Mouse (Mus musculus): ENCODE results near the gene Ajuba. TPM values are rescaled to one million over a fixed set of nuclear protein-coding genes. Genes with fewer than 3 reads are reported as not detected.
"Not testable (repeated sequence)": the region's sequence is repeated elsewhere in the genome, so short reads cannot be mapped to it uniquely, and the experiment has no call there.

Gene Ajuba
- polyA plus RNA-seq (2015; fragmentation: Nextera tagmentation; extraction: Ambion mirVana): 30.8 and 32.0 TPM in 2 replicates

GRCm38 (mm10) chr14:54577089-54577982, at the start of gene Ajuba:
Ajuba (minus strand) TSS chr14:54577558.
- peak; percentile 66 for ATAC-seq (ENCODE audit: insufficient read depth, low FRiP score, low read depth)
- Histone ChIP-seq H3K27ac (peak within 1 kb of the TSS; percentile 94), H3K4me1 (peaks cover 35% of the 10 kb centered on the region), H3K36me3 (no peaks in the 10 kb centered on the region), H3K27me3 (replicated peaks) (no peaks in the 10 kb centered on the region), H3K9me3 (no peaks in the 10 kb centered on the region), H3K9ac (peak within 1 kb of the TSS; percentile 56), H3K4me3 (replicated peaks) (peak within 1 kb of the TSS; percentile 74), H3K4me2 (peak within 1 kb of the TSS; percentile 85)
- whole genome bisulfite sequencing: under 1% methylated on average over 66 of the region's 66 CpGs

- Histone ChIP-seq H3K27ac (no peak overlapping the region), H3K4me1 (no peaks in the 10 kb centered on the region), H3K9ac (no peak overlapping the region), H3K36me3 (no peaks in the 10 kb centered on the region), H3K27me3 (replicated peaks) (no peaks in the 10 kb centered on the region), H3K4me3 (replicated peaks) (no peak overlapping the region), H3K9me3 (no peaks in the 10 kb centered on the region), H3K4me2 (no peak overlapping the region)
- ATAC-seq (ENCODE audit: insufficient read depth, low FRiP score, low read depth): no peak
- 61% methylated on average over 10 of the region's 10 CpGs for WGBS
These were observed 47.6 kb upstream of the Ajuba start for GRCm38 (mm10) chr14:54624976-54625375.

GRCm38 (mm10) chr14:54623334-54623733, 46.0 kb upstream of the Ajuba start:
- no peak overlapping the region for H3K9ac ChIP-seq
- no peaks in the 10 kb centered on the region for H3K27me3 ChIP-seq (replicated peaks)
- 82% methylated on average over 6 of the region's 6 CpGs for WGBS
- H3K27ac ChIP-seq: no peak overlapping the region
- no peaks in the 10 kb centered on the region for H3K4me1 ChIP-seq
- H3K4me3 ChIP-seq (replicated peaks): no peak overlapping the region
- no peaks in the 10 kb centered on the region for H3K36me3 ChIP-seq
- ATAC-seq (ENCODE audit: insufficient read depth, low FRiP score, low read depth): no peak
- H3K4me2 ChIP-seq: no peak overlapping the region
- no peaks in the 10 kb centered on the region for H3K9me3 ChIP-seq

- H3K27ac ChIP-seq: no peak within 1 kb of the TSS
- H3K4me2 ChIP-seq: no peak within 1 kb of the TSS
- H3K36me3 ChIP-seq: no peaks in the 10 kb centered on the region
- no peaks in the 10 kb centered on the region for H3K27me3 ChIP-seq (replicated peaks)
- WGBS: 91% methylated on average over 1 of the region's 1 CpGs
- no peaks in the 10 kb centered on the region for H3K9me3 ChIP-seq
- H3K4me1 ChIP-seq: no peaks in the 10 kb centered on the region; the same call in 1 of the 2 replicates
- H3K9ac ChIP-seq: no peak within 1 kb of the TSS
- ATAC-seq (ENCODE audit: insufficient read depth, low FRiP score, low read depth): no peak
- H3K4me3 ChIP-seq (replicated peaks): no peak within 1 kb of the TSS
These were observed 43.8 kb upstream of the Ajuba start, which contains the start of gene Psmb11 for GRCm38 (mm10) chr14:54621133-54621532. Psmb11 (plus strand) TSS chr14:54621433.

- Histone ChIP-seq H3K36me3 (peaks cover 8% of the 10 kb centered on the region), H3K4me2 (peak within 1 kb of the TSS; percentile 65), H3K27ac (peak within 1 kb of the TSS; percentile 53), H3K4me3 (replicated peaks) (peak within 1 kb of the TSS; percentile 90), H3K9ac (peak within 1 kb of the TSS; percentile 82), H3K4me1 (no peaks in the 10 kb centered on the region; the same call in 1 of the 2 replicates), H3K27me3 (replicated peaks) (no peaks in the 10 kb centered on the region), H3K9me3 (no peaks in the 10 kb centered on the region)
- under 1% methylated on average over 24 of the region's 25 CpGs for WGBS
- ATAC-seq (ENCODE audit: insufficient read depth, low FRiP score, low read depth): peak; percentile 91
These were observed 40.6 kb upstream of the Ajuba start, which contains the start of gene Psmb5 for GRCm38 (mm10) chr14:54617897-54618365. Psmb5 (minus strand) TSS chr14:54618022.

- no peaks in the 10 kb centered on the region for H3K27me3 ChIP-seq (replicated peaks)
- H3K4me2 ChIP-seq: peak overlapping the region; percentile 65
- peak overlapping the region; percentile 53 for H3K27ac ChIP-seq
- 1% methylated on average over 38 of the region's 38 CpGs for WGBS
- H3K9ac ChIP-seq: peak overlapping the region; percentile 82
- H3K4me1 ChIP-seq: no peaks in the 10 kb centered on the region; the same call in 1 of the 2 replicates
- H3K4me3 ChIP-seq (replicated peaks): peak overlapping the region; percentile 90
- peaks cover 12% of the 10 kb centered on the region for H3K36me3 ChIP-seq
- H3K9me3 ChIP-seq: no peaks in the 10 kb centered on the region
- peak; percentile 28; the same call in 1 of the 2 replicates for ATAC-seq (ENCODE audit: insufficient read depth, low FRiP score, low read depth)
These were observed 40.0 kb upstream of the Ajuba start for GRCm38 (mm10) chr14:54617152-54617896.

- Histone ChIP-seq H3K36me3 (peaks cover 16% of the 10 kb centered on the region), H3K4me1 (no peaks in the 10 kb centered on the region; the same call in 1 of the 2 replicates), H3K4me3 (replicated peaks) (no peak overlapping the region), H3K9ac (no peak overlapping the region), H3K27ac (no peak overlapping the region), H3K9me3 (no peaks in the 10 kb centered on the region), H3K27me3 (replicated peaks) (no peaks in the 10 kb centered on the region), H3K4me2 (0 out of 2 replicates have a peak overlapping the region, but pooled peaks have one; percentile 65)
- WGBS: 93% methylated on average over 16 of the region's 16 CpGs
- ATAC-seq (ENCODE audit: insufficient read depth, low FRiP score, low read depth): no peak
These were observed 39.0 kb upstream of the Ajuba start for GRCm38 (mm10) chr14:54616226-54616825.

GRCm38 (mm10) chr14:54614130-54614529, 36.8 kb upstream of the Ajuba start:
- 89% methylated on average over 16 of the region's 16 CpGs for WGBS
- not testable (repeated sequence) for ATAC-seq (ENCODE audit: insufficient read depth, low FRiP score, low read depth); H3K27ac ChIP-seq

GRCm38 (mm10) chr14:54610648-54611047, 33.3 kb upstream of the Ajuba start:
- ATAC-seq (ENCODE audit: insufficient read depth, low FRiP score, low read depth): no peak
- WGBS: 79% methylated on average over 6 of the region's 6 CpGs
- H3K36me3 ChIP-seq: peaks cover 16% of the 10 kb centered on the region

More at GRCm38 (mm10) chr14:54614130-54614529, 36.8 kb upstream of the Ajuba start:
- not testable (repeated sequence) for H3K4me3 ChIP-seq (replicated peaks); H3K4me2 ChIP-seq; H3K9ac ChIP-seq; H3K4me1 ChIP-seq; H3K27me3 ChIP-seq (replicated peaks); H3K9me3 ChIP-seq
- H3K36me3 ChIP-seq: peaks cover 16% of the 10 kb centered on the region

GRCm38 (mm10) chr14:54609962-54610361, 32.6 kb upstream of the Ajuba start:
- no peak overlapping the region for H3K4me2 ChIP-seq
- no peak overlapping the region for H3K9ac ChIP-seq
- no peaks in the 10 kb centered on the region for H3K4me1 ChIP-seq
- no peaks in the 10 kb centered on the region for H3K9me3 ChIP-seq
- H3K27ac ChIP-seq: no peak overlapping the region
- WGBS: 81% methylated on average over 4 of the region's 4 CpGs
- ATAC-seq (ENCODE audit: insufficient read depth, low FRiP score, low read depth): no peak
- no peaks in the 10 kb centered on the region for H3K27me3 ChIP-seq (replicated peaks)
- H3K4me3 ChIP-seq (replicated peaks): no peak overlapping the region
- peaks cover 16% of the 10 kb centered on the region for H3K36me3 ChIP-seq

More at GRCm38 (mm10) chr14:54610648-54611047, 33.3 kb upstream of the Ajuba start:
- Histone ChIP-seq H3K4me2 (no peak overlapping the region), H3K4me3 (replicated peaks) (no peak overlapping the region), H3K9me3 (no peaks in the 10 kb centered on the region), H3K27me3 (replicated peaks) (no peaks in the 10 kb centered on the region), H3K4me1 (no peaks in the 10 kb centered on the region), H3K27ac (no peak overlapping the region), H3K9ac (no peak overlapping the region)

- Histone ChIP-seq H3K9me3 (no peaks in the 10 kb centered on the region), H3K4me1 (peaks cover 4% of the 10 kb centered on the region; the same call in 1 of the 2 replicates), H3K4me3 (replicated peaks) (no peak overlapping the region), H3K27ac (no peak overlapping the region; the same call in 1 of the 2 replicates), H3K36me3 (peaks cover 13% of the 10 kb centered on the region), H3K9ac (no peak overlapping the region), H3K27me3 (replicated peaks) (no peaks in the 10 kb centered on the region), H3K4me2 (no peak overlapping the region)
- no peak for ATAC-seq (ENCODE audit: insufficient read depth, low FRiP score, low read depth)
- 53% methylated on average over 4 of the region's 4 CpGs for WGBS
These were observed 31.9 kb upstream of the Ajuba start for GRCm38 (mm10) chr14:54609245-54609644.
